ENCODE assay signal across 8 mouse cellular contexts in genomic region chr1:161249442-161249841, GRCm38 (mm10). TPM values are rescaled to one million over a fixed set of nuclear protein-coding genes. Genes with fewer than 3 reads are reported as not detected.
DNase-seq lines count a peak whose midpoint lies in the region; ATAC-seq and TF ChIP-seq lines count a peak whose summit lies in the region.

No protein-coding gene starts in this region.

- peak overlapping the region; percentile 85 for H3K4me2 ChIP-seq in lung, embryonic 15.5 days
- H3K4me2 ChIP-seq in forebrain, embryonic 16.5 days (ENCODE audit: low read length) = peak overlapping the region; percentile 95
- peak overlapping the region; percentile 99 for H3K4me2 ChIP-seq in myocyte (ENCODE audit: low read depth)

- no peak; the same call in 1 of the 2 replicates for ATAC-seq in lung, embryonic 15.5 days (ENCODE audit: borderline replicate concordance, extremely low read depth, low FRiP score, low TSS enrichment)
- no peak for ATAC-seq in forebrain, embryonic 16.5 days

- H3K36me3 ChIP-seq in lung, embryonic 15.5 days = peaks cover 14% of the 10 kb centered on the region
- no peaks in the 10 kb centered on the region for H3K36me3 ChIP-seq in forebrain, embryonic 16.5 days (ENCODE audit: control insufficient read depth, insufficient read depth)
- peaks cover 25% of the 10 kb centered on the region for H3K36me3 ChIP-seq in myocyte (ENCODE audit: control insufficient read depth, insufficient read depth)

- H3K4me1 ChIP-seq in lung, embryonic 15.5 days = peaks cover 29% of the 10 kb centered on the region
- H3K4me1 ChIP-seq in forebrain, embryonic 16.5 days (replicated peaks; ENCODE audit: control insufficient read depth, insufficient read depth, low read length) = peaks cover 25% of the 10 kb centered on the region

- no peaks in the 10 kb centered on the region for H3K9me3 ChIP-seq in lung, embryonic 15.5 days
- no peaks in the 10 kb centered on the region for H3K9me3 ChIP-seq in forebrain, embryonic 16.5 days (ENCODE audit: control insufficient read depth, low read length)

- WGBS in lung, embryonic 15.5 days = 8% methylated on average over 6 of the region's 6 CpGs
- WGBS in forebrain, embryonic 16.5 days = 43% methylated on average over 6 of the region's 6 CpGs

- no peak for TF ChIP-seq POLR2A in myocyte (IDR thresholded peaks at IDR 0.05; ENCODE audit: insufficient read length, low read depth)

- H3K27me3 ChIP-seq in lung, embryonic 15.5 days = no peaks in the 10 kb centered on the region
- no peaks in the 10 kb centered on the region; the same call in 1 of the 2 replicates for H3K27me3 ChIP-seq in forebrain, embryonic 16.5 days (replicated peaks; ENCODE audit: control insufficient read depth, insufficient read depth, low read length)
- no peaks in the 10 kb centered on the region for H3K27me3 ChIP-seq in myocyte (ENCODE audit: control insufficient read depth, insufficient read depth, insufficient read length)

- H3K4me3 ChIP-seq in lung, embryonic 15.5 days = peak overlapping the region; percentile 74
- H3K4me3 ChIP-seq in forebrain, embryonic 16.5 days (replicated peaks; ENCODE audit: low read length) = peak overlapping the region; percentile 87
- peak overlapping the region; percentile 98 for H3K4me3 ChIP-seq in myocyte

- DNase-seq in lung, postnatal 25 days (ENCODE audit: low spot score) = no peak
- DNase-seq in kidney, postnatal 25 days = peak; percentile 21 to 54
- no peak for DNase-seq in urinary bladder, postnatal 25 days (ENCODE audit: low spot score)
- no peak for DNase-seq in urinary bladder, postnatal 14 days (ENCODE audit: low spot score)
- DNase-seq in ovary, postnatal 14 days (ENCODE audit: low spot score) = no peak

- H3K27ac ChIP-seq in lung, embryonic 15.5 days = peak overlapping the region; percentile 79
- no peak overlapping the region for H3K27ac ChIP-seq in forebrain, embryonic 16.5 days (ENCODE audit: low read length)

- H3K9ac ChIP-seq in lung, embryonic 15.5 days = peak overlapping the region; percentile 86; the same call in 1 of the 2 replicates
- H3K9ac ChIP-seq in forebrain, embryonic 16.5 days (replicated peaks; ENCODE audit: low read depth, low read length) = peak overlapping the region; percentile 76; the same call in 1 of the 2 replicates

- H3K79me2 ChIP-seq in myocyte (ENCODE audit: control insufficient read depth, insufficient read depth) = peaks cover 58% of the 10 kb centered on the region

- H3ac ChIP-seq in myocyte (ENCODE audit: control insufficient read depth, insufficient read length) = peak overlapping the region; percentile 36

TF ChIP-seq in myocyte, 11 proteins besides CTCF, POLR2A, EP300 and RAD21:
- no peak for TF ChIP-seq SRF (IDR thresholded peaks at IDR 0.05; ENCODE audit: control insufficient read depth, insufficient read length, low read depth)
- no peak for TF ChIP-seq TCF12 (IDR thresholded peaks at IDR 0.05; ENCODE audit: insufficient read depth, poor library complexity, severe bottlenecking)
- TF ChIP-seq MAX (IDR thresholded peaks at IDR 0.05; ENCODE audit: low read depth) = no peak
- no peak for TF ChIP-seq MYOD1 (IDR thresholded peaks at IDR 0.05; ENCODE audit: control insufficient read depth in 1 of 3, insufficient read length in 2 of 3, low read depth in 2 of 3)
- TF ChIP-seq POLR2AphosphoS2 (IDR thresholded peaks at IDR 0.05; ENCODE audit: insufficient read length, low read depth) = no peak
- no peak for TF ChIP-seq REST (IDR thresholded peaks at IDR 0.05; ENCODE audit: insufficient read depth, insufficient read length)
- no peak for TF ChIP-seq E2F4 (IDR thresholded peaks at IDR 0.05; ENCODE audit: insufficient read depth)
- TF ChIP-seq CEBPB (IDR thresholded peaks at IDR 0.05; ENCODE audit: insufficient read depth, poor library complexity, severe bottlenecking) = no peak
- TF ChIP-seq MYOG (IDR thresholded peaks at IDR 0.05; ENCODE audit: control insufficient read depth in 1 of 3, insufficient read depth in 1 of 3, insufficient read length in 2 of 3, low read depth in 2 of 3) = no peak
- no peak for TF ChIP-seq USF1 (IDR thresholded peaks at IDR 0.05; ENCODE audit: low read depth)
- TF ChIP-seq TCF3 (IDR thresholded peaks at IDR 0.05; ENCODE audit: insufficient read length, low read depth) = no peak
TF ChIP-seq in myocyte: peak in this region for 0.

RNA-seq across cellular contexts. Expression of gene Prdx6, which starts 1.6 kb away (rescaled TPM):
- polyA plus RNA-seq in lung, embryonic 15.5 days (2015; fragmentation: Nextera tagmentation; extraction: Ambion mirVana) = 529 TPM in 2 replicates
- polyA plus RNA-seq in forebrain, embryonic 16.5 days (2015; fragmentation: Nextera tagmentation; extraction: Ambion mirVana) = 214 and 245 TPM in 2 replicates
- 203 TPM for polyA plus RNA-seq in myocyte (2012; fragmentation: generic; extraction: Trizol)

Comparison
In these comparisons a context has a peak if more than half of its experiments do, and no peak if none do; other contexts are left out.
1. DNase-seq: peak in kidney, postnatal 25 days (2 of 2); none in lung, postnatal 25 days (single experiment), urinary bladder, postnatal 25 days (single experiment), urinary bladder, postnatal 14 days (single experiment) and ovary, postnatal 14 days (single experiment).
2. Peak in every context shown above with its lines, with median percentiles within 50 percentile points of each other: H3K4me2 ChIP-seq and H3K4me3 ChIP-seq.